Mouse (Mus musculus): ENCODE measurements around the gene Fgd3.
A peak's percentile ranks its signal among the peaks of the same experiment; 100 is the strongest.

Gene Fgd3

DNA sequence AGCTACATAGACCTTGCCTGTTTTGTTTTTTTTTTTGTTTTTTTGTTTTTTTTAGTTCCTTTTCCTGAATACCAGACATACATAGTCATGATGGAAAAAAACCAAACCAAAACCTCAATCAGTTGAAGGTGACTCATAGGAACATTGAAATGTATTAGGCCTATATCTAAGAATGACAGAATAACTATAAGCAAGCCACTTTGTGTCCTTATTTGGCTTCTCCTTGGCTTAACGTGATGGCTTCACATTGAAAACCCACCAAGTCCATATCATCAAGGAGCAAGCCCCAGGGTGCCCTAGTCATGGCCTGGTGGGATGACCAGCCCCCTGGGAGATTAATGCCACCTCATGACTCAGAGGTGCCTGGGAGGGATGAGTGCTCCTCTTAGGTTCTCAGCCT lies 19.3 kb downstream of the Fgd3 start:
- DNase-seq = no peak

GRCm38 (mm10) chr13:49298514-49299381 lies 21.4 kb downstream of the Fgd3 start:
- no peak for DNase-seq

DNA sequence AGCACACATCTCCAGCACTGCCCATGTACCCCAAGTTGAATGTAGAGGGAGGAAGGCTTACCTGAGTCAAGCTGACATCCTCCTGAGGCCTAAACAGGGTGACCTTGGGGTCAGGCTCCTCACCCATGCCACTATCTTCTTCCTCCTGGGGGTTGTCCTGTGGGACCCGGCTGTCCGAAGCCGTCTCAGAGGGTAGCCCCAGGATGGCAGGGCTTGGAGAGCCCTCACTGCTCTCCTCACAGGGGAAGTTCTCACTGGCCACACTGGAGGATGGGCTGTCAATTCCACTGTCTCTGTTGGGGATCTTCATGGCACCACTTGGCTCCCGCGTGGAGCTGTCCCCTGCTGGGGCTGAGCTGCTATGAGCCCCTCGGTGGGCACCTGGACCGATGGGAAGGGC lies 23.8 kb downstream of the Fgd3 start:
- DNase-seq = no peak

GRCm38 (mm10) chr13:49294108-49294507 lies 26.0 kb downstream of the Fgd3 start:
- no peak for DNase-seq

DNA sequence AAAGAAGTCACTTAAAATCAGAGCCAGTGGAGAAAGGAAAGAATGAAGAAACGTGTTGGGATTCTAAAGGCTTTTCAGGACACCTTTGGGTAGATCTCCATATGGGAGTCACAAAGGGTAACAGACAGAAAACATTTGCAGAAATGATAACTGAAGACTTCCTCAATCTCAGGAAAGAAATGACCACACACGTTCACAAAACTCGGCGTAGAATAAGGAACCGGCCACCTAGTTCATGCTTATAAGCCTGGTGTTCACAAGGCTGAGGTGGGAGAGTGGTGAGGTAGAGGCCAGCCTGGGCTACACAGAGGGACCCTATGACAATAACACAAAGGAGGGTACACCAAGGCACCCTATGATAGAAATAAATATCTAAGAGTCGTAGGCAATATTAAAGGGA lies 28.2 kb downstream of the Fgd3 start:
- DNase-seq = no peak

DNA sequence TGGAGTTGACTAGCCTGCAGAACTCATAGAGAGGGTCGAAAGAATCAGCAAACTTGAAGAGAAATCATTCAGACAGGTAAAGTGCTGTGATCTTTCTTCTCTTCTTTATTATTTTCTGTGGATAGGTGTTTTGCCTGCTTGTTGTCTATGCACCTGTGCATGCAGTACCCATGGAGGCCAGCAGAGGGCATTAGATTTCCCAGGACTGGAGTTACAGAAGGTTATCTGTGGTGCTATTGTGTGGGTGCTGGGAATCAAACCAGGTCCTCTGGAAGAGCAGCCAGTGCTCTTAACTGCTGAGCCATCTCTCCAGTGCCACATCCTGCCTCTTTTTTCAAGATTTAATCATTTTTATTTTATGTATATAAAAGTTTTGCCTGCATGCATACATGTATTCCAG lies 28.7 kb downstream of the Fgd3 start:
- DNase-seq = peak; percentile 77

DNA sequence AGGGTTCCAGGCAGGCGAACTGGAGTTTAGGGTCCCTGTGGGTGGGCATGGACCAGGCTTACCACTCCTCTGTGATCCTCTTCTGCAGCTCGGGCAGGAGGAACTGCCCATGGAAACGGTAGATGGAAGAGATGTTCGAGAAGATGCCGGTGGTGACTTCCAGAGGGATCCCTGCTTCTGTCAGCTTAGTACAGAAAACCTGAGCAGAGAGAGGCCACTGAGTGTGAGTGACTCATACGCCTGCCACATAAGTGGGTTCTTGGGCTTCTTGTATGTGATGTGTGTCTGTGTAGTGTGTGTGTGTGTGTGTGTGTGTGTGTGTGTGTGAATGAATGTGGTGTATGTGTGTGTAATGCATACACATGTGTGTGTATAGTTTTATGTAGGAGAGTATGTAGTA lies 32.9 kb downstream of the Fgd3 start:
- no peak for DNase-seq

- DNase-seq = no peak
Measured at GRCm38 (mm10) chr13:49286750-49287149, 33.4 kb downstream of the Fgd3 start.

- no peak for DNase-seq
Measured at GRCm38 (mm10) chr13:49283686-49284085, 36.4 kb downstream of the Fgd3 start.

DNA sequence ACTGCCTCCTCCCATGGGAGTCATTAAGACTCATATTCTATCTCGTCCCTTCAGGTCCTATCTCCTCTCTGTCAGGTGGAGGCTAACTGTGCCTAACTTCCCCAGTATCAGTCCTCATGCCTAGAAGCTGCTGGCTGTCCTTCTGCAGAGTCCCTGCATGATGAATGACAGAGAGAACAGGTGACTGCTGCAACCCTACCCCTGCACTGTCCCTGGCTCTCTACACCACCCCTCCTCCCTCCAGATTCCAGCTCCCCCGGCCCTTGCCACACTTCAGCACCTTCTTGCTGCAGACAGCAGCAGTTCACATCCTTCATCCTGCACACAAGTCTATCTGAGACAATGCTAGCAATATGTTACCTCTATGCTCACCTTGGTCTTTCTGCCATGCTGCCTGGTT lies 37.9 kb downstream of the Fgd3 start:
- DNase-seq = no peak

DNA sequence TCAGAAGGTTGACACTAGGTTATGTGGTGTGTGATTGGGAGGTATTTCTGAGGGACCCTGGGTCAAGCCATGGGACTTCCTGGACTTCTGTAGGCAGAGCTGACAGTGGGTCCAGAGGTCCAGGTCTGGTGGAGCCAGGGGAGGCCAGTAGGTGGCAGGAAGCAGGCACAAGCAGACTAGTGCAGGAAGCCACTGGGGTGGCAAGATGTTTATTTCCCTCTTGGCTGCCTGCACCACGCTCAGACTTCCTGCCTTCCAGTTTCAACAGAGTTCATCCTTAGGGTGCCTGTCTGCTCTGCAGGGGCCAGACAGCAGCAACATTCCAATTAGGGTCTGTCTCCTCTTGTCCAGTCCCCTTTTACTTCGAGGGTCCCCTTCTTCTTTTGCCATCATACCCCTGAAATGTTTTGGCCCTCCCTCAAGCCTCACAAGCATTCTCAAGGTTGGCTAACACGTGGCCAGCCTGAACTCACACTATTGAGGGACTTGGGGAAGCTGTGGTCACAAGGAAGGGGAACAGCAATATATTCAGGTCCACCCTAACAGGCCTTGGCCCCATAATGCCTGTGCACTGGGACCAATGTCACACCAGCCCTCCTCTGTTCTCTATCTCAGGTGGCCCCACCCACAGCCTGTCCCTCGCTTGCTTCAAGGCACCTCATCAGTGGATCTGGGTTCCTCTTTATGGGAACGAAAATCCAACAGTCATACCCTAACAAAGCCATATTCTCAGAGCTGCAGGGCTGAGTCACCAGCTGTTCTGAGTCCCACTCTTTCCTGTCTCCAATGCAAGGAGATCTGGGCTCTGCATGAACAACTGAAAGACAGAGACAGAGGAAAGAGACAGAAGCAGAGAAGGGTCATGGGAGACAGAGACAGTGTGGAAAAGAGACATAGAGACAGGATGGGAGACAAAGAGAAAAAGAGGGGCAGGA lies 48.0 kb downstream of the Fgd3 start:
- DNase-seq = peak; percentile 46

DNA sequence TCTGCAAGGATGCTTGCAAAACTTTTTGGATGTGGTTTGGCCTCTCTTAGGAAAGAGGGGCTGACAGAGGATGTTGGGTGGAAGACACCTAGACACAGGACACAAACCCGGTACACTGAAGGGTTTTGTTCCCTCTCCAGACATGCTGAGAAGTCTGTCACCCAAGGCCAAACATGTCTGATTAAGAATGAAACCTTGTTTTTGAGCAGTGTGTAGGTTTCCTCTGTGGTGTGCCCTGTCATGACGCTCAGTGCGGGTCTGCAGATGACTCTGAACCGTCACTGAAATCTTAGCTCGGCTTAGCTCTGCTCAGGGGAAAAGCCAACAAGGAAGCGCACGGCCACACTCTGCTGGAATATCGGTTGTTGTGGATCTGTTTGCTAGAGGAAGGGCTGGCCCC lies 49.6 kb downstream of the Fgd3 start:
- DNase-seq = no peak

DNA sequence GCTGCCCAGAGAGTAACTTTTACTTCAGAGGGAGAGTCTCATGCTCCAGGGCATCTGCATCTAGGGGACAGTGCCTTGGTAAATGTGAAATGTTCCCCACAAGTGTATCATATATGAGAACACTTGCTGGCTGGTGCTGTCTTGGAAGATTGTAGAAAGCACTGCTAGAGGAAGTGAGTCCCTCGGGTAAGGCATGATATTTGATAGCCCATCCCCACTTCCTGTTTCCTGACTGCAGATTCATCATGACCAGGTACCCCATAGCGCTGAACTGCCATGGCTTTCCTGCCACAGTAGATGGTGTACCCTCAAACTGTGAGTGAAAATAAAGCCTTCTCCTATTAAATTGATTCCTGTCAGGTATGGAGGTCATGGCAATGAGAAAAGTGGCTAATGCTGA lies 52.5 kb downstream of the Fgd3 start:
- no peak for DNase-seq

DNA sequence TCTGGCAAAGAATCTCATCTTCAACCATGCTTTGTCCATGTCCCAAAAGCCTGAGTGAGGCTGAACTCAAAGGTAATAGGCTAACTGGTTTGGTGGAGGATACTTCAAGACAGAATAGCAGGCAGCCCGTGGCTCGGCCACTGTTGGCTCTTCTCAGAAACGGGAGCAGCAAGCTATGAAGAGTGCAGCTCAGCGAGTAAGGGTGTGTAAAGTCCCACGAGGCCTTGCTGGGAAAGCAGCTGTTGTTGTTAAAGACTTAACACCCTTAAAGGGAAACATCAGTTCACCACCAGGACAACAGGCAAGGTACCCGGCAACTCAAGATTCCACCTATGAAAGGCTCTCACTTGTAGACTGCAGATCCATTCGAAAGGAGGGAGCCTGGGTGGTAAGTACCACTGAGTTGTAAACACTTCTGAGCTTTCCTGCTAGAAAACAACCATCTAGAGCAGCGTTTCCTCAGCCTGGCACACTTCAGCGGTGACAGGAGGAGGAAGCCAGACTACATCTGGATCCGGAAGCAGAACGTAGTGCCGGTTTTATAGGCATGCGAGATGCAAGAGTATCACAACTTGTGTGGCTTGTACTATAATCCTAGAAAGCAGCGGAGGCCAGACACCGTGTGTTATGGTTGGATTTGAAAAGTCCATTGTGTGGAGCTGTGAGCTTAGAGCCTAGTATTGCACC lies 59.9 kb downstream of the Fgd3 start:
- DNase-seq = no peak

DNA sequence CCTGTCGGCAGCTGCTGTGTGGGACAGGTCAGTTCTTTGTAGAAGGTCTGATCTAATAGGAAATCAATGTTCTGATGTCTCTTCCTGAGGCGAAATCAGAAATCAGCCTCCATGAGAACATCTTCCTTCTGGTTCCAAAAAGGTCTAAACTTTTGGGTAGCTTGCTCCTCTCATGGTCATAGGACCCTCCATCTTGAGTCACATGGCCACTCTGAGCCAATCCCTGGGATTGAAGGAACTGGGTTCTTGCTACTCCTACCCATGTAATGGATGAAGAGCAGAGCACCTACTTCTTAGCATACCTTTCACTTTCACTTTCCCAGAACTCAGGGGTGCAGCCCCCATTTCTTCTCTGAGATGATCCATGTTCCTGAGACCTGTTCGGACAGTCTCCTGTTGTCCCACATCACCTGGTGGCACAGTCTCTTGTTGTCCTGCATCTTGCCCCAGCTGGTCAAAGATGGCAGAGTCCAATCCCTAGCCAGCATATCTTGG lies 62.2 kb downstream of the Fgd3 start:
- no peak for DNase-seq

DNA sequence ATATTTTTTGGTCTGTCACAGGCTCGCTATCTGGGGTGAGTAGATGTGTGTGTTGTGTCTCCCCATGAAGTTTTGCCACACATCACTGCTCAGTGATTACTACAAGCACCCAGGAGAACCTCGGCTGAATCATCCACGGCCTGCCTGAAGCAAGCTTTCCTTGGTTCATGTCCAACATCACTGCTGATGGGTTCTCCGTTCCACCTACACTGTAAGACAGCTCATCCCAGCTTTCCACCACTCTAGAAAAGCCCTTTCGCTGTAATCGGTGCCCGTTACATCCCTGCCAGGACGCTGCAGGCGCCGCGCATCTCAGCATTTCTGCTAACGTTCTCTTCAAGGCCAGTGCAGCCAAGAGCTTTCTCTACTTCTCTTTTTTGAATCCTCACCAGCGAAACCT lies 67.4 kb downstream of the Fgd3 start:
- DNase-seq = no peak

DNA sequence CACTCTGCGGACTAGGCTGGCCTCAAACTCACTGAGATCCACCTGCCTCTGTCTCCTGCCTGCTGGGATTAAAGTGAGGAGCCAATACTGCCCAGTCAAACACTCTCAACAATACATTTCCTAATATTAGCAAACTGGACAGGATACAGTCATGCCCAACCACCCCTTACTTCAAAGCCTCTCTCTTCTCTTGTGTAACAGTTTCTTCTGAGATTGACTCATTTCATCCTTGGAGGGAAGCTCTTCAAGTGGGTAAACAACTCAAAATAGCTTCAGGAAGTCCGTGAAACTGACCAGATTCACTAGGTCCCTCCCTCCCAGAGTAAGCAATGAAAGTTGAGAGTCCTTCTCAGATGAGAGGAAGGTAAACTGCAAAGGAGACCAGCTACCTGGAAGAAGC lies 68.0 kb downstream of the Fgd3 start:
- DNase-seq = no peak

DNA sequence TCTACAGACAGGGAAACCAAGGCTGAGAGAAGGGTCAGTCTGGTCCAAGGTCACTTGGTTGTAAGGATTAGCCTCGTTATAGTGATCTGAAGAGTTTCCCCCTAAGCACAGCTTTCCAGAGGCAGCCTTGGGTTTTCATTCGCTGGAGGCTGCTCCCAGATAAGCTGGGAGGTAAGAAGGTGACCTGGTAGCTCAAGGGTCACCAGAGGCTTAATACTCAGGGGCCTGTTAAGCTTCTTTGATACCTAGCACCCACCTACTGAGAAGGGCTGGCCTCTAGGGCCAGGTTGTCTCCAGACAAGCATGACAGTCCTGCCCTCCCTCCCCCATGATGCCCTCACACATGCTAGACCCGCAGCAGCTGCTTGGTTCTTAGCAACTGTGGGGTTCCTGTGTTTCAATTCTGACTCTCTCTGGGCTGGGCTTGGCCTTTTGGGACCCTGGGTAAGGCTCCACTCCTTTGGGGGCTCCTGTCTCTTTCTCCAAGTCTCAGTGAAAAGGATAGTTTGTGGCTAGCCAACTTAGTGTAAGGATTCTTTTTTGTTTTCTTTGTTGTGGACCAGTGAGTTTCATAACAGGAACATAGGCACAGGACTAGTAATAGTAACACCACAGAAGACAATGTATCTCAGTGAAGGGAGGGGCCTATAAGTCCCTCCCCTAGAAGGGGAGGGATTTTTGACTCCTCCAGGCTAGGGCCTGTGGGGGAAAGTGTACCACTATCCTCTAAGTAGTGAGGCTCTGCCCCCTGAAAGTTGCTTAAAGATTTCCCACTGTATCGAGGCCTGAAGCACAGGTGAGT lies 69.2 kb downstream of the Fgd3 start:
- DNase-seq = no peak

GRCm38 (mm10) chr13:49249634-49250033 lies 70.5 kb downstream of the Fgd3 start:
- no peak for DNase-seq

GRCm38 (mm10) chr13:49248923-49249322 lies 71.2 kb downstream of the Fgd3 start:
- no peak for DNase-seq

- no peak for DNase-seq
Measured at GRCm38 (mm10) chr13:49248467-49248862, 71.6 kb downstream of the Fgd3 start, which contains the start of gene Susd3. Gene Susd3, minus strand, starts transcription at chr13:49248706.
